Mouse (Mus musculus) brain, embryonic 14.5 days (tissue): ENCODE data around the gene Cntrl. TPM values are rescaled to one million over a fixed set of nuclear protein-coding genes. Genes with fewer than 3 reads are reported as not detected.

ENCODE experiments used
- DNase-seq: peaks from one replicate; pipeline ENCODE4 v3.0.0-alpha.2; 2011; ENCODE audit warnings: low read depth
- CTCF ChIP-seq: fragments of 200-500 bp; IDR thresholded peaks from 2 replicates; pipeline ENCODE4 v1.5.1; 2012; ENCODE audit warnings: inconsistent platforms, mild to moderate bottlenecking, moderate library complexity, borderline replicate concordance; ENCODE audit not compliant: insufficient read depth, insufficient read length; ENCODE audit errors: extremely low read depth
- POLR2A ChIP-seq: fragments of 200-500 bp; IDR thresholded peaks from 2 replicates; pipeline ENCODE4 v1.6.1; 2012; ENCODE audit warnings: mild to moderate bottlenecking, inconsistent platforms, borderline replicate concordance; ENCODE audit not compliant: poor library complexity, insufficient read depth, insufficient read length, severe bottlenecking; ENCODE audit errors: extremely low read depth
- polyA plus RNA-seq: library from polyadenylated mRNA; depleted of rRNA; stranded (reverse); fragments of >200 nt; gene quantifications from 2 replicates; pipeline ENCODE4 v1.2.3, GENCODE M21; 2012

Gene Cntrl
- polyA plus RNA-seq, 1 experiment: 20.5 TPM

DNA sequence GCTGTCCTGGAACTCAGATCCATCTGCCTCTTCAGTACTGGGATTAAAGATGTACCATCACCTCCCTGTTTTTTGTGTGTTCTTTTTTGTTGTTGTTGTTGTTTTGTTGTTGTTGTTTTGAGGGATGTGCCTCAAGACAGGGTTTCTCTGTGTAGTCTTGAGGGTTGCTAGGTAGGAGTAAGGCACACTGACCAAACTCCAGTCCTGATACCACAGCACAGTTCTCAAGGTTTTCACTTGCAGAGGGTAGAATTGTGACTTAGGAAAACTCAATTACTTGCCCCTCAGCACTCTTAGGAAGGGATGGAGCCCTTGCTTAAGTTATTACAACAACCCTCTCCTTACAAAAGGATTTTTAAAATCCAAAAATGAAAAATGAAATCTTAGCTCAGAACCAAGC lies 22.2 kb downstream of the Cntrl start:
- DNase-seq: no peak
- TF ChIP-seq POLR2A (no peak), CTCF (no peak)

DNA sequence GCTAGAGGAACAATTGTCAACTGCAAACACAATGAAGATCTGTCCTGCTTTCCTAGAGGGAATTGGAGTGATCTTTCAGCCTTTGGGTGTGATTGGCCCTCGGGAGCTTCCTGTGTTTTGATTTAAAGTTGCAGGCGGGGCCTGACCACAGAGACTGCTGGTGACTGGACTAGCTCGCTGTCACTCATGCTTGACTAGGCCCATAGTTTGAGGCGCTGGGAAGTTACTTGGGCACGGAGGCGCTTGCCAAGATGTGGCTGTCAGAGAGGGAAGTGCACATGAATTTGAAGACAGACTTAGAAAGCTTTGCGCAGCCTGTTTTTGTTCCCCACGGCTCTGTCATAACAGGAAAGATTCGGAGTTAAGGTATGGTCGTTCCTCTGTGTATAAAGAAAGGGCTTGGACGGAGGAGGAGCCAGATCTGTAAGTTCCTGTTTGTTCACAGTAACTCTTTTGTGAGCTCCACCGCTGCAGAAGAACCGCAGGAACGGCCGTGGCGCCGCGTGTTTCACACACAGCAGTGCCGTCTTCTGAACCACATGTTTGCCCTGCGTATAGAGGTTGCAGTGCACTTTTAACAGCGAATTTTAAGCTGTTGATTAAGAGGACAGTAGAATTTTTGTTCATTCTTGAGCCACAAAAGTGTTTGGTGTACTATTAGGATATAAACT lies 22.8 kb downstream of the Cntrl start:
- TF ChIP-seq CTCF (peak; percentile 24; the same call in 1 of the 2 replicates), POLR2A (peak; percentile 9; the same call in 1 of the 2 replicates)
- DNase-seq: peak; percentile 98

GRCm38 (mm10) chr2:35132662-35133055 lies 23.4 kb downstream of the Cntrl start:
- DNase-seq: peak; percentile 19
- no peak for TF ChIP-seq POLR2A
- no peak for TF ChIP-seq CTCF

DNA sequence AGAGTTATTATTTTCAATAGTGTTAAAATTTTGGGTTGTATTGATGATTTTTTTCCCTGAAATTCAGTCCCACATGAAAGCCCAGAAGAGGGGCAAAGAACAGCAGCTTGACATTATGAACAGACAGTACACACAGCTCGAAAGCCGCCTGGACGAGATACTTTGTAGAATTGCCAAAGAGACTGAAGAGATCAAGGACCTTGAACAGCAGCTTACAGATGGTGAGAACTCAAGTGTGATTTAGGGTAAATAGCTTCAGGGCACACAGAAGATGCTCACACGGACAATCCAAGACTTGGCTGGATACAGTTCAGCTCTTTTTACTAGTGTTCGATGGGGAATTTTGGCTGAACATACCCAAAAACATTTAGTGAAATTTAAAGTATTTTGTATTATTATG lies 24.6 kb downstream of the Cntrl start:
- peak; percentile 7 for DNase-seq

GRCm38 (mm10) chr2:35138576-35138975 lies 29.3 kb downstream of the Cntrl start:
- TF ChIP-seq CTCF (no peak), POLR2A (no peak)
- DNase-seq: no peak

More for the DNA sequence above, 24.6 kb downstream of the Cntrl start:
- TF ChIP-seq CTCF (no peak), POLR2A (no peak)

DNA sequence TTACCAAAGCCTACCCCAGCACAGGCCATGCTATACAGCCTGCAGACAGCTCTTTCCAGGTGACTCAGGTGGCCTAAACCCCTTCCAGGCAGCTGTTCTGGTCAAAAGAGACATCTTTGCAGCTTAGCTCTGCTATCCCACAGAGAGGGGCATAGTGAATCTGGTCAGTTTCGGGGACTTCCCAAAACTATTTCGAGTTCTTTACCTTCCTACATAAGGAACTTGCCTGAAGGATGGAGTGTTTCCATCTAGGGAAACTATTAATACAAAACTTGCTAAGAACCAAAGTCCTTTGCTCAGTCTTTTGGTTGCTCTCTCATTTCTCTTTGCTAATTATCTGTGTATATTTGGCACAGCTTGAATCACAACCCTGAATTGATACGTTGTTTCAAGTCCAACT lies 32.4 kb downstream of the Cntrl start:
- no peak for TF ChIP-seq POLR2A
- TF ChIP-seq CTCF: no peak
- DNase-seq: no peak

DNA sequence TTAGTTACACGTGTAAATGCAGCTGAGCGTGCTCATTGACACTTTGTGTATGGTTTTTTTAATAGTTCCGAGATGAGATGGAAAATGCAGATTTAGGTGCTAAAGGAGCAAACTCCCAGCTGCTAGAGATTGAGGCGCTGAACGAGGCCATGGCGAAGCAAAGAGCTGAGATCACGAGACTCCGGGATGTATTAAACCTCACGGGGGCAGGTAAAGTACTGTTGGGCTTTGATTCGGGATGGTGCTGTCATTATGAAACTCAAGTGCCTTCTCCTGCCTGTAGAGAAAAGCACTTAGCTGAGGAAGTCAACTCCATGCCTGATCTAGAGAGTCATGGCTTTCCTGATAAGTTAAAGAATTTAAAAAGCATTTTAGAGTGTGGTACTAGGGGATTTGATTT lies 39.5 kb downstream of the Cntrl start:
- DNase-seq: no peak
- TF ChIP-seq CTCF (no peak), POLR2A (no peak)

DNA sequence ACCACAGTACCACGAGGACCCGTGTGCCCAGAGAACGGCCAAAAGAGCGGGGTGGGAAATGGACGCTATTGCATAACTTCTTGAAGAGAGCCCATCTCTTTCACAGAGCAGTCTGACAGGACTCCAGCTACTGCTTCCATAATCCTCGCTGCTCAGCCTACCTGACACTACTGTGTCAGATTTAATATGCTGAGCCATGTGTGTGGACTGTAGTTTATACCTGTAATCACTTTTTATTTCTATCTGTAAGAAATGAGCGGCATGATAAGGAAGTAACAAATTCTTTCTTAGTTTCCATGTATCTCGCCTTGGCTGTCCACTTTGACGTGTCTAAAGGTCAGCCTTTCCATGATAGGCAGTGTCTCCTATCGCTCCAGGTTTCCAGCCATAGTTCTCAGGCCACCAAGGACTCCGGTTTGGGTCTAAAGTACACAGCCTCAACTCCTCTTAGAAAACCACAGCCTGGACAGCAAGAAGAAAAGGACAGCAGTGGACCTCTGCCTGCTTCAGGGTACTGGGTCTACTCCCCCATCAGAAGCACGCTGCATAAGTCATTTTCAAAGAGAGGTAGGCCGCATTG lies 42.1 kb downstream of the Cntrl start:
- no peak for DNase-seq
- TF ChIP-seq CTCF (no peak), POLR2A (no peak)

- TF ChIP-seq POLR2A: no peak
- no peak for TF ChIP-seq CTCF
- no peak for DNase-seq
Observed at GRCm38 (mm10) chr2:35153179-35153578, 43.9 kb downstream of the Cntrl start.

- TF ChIP-seq CTCF (no peak), POLR2A (no peak)
- DNase-seq: no peak
Observed at GRCm38 (mm10) chr2:35153844-35154554, 44.7 kb downstream of the Cntrl start.

DNA sequence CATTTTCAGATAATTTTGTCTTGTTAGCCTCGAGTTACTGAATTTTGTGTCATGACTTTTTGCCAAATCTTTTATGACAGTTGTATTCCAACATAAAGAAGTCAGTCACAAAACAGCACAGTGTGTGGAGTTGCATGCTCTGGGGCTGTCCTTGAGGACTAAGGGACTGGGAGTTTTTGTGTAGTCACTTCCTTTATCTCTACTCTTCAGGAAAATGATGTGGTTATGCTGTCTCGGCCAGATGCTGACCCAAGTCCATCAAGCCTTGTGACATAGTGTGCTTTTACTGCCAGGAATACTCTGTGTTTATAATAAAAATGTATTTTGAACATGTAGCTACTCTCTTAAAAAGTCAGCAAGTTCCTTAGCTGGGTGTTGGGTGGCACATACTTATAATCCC lies 47.7 kb downstream of the Cntrl start:
- TF ChIP-seq CTCF (no peak), POLR2A (no peak)
- no peak for DNase-seq
